Mouse (Mus musculus): ENCODE results near the gene Eef1a2. TPM values are rescaled to one million over a fixed set of nuclear protein-coding genes. Genes with fewer than 3 reads are reported as not detected.
A peak's percentile ranks its signal among the peaks of the same experiment; 100 is the strongest.

Eef1a2 gene
- polyA plus RNA-seq, 1 experiment from 2014 or later: 1.9 TPM

GRCm38 (mm10) chr2:181143509-181144276 is 13.1 kb downstream of the Eef1a2 start:
- Histone ChIP-seq H3K36me3 (ENCODE audit: poor library complexity, severe bottlenecking) (no peaks in the 10 kb centered on the region), H3K27ac (no peak overlapping the region), H3K9ac (no peak overlapping the region), H3K9me3 (replicated peaks) (no peaks in the 10 kb centered on the region), H3K4me2 (no peak overlapping the region), H3K27me3 (peaks cover 51% of the 10 kb centered on the region), H3K4me1 (peaks cover 12% of the 10 kb centered on the region), H3K4me3 (no peak overlapping the region)
- ATAC-seq: no peak
- 53% methylated on average over 2 of the region's 2 CpGs for WGBS

GRCm38 (mm10) chr2:181142703-181143135 is 14.1 kb downstream of the Eef1a2 start:
- no peak for ATAC-seq

GRCm38 (mm10) chr2:181139641-181140193 is 17.1 kb downstream of the Eef1a2 start:
- Histone ChIP-seq H3K27ac (no peak overlapping the region), H3K4me1 (peaks cover 6% of the 10 kb centered on the region; the same call in 1 of the 2 replicates), H3K9me3 (replicated peaks) (no peaks in the 10 kb centered on the region), H3K9ac (no peak overlapping the region), H3K27me3 (peaks cover 61% of the 10 kb centered on the region), H3K36me3 (ENCODE audit: poor library complexity, severe bottlenecking) (no peaks in the 10 kb centered on the region), H3K4me2 (no peak overlapping the region), H3K4me3 (no peak overlapping the region)
- WGBS: 85% methylated on average over 5 of the region's 5 CpGs
- ATAC-seq: no peak

More at GRCm38 (mm10) chr2:181142703-181143135, 14.1 kb downstream of the Eef1a2 start:
- Histone ChIP-seq H3K9me3 (replicated peaks) (no peaks in the 10 kb centered on the region), H3K36me3 (ENCODE audit: poor library complexity, severe bottlenecking) (no peaks in the 10 kb centered on the region), H3K4me2 (no peak overlapping the region), H3K27me3 (peaks cover 59% of the 10 kb centered on the region), H3K27ac (no peak overlapping the region), H3K4me1 (peaks cover 4% of the 10 kb centered on the region), H3K4me3 (no peak overlapping the region), H3K9ac (no peak overlapping the region)
- WGBS: 65% methylated on average over 8 of the region's 8 CpGs

- H3K4me1 ChIP-seq: peaks cover 27% of the 10 kb centered on the region
- no peak for ATAC-seq
- no peak overlapping the region for H3K4me3 ChIP-seq
- no peak overlapping the region for H3K9ac ChIP-seq
- no peaks in the 10 kb centered on the region for H3K36me3 ChIP-seq (ENCODE audit: poor library complexity, severe bottlenecking)
- WGBS: 2% methylated on average over 6 of the region's 6 CpGs
- no peak overlapping the region for H3K27ac ChIP-seq
- peaks cover 66% of the 10 kb centered on the region for H3K27me3 ChIP-seq
- H3K9me3 ChIP-seq (replicated peaks): no peaks in the 10 kb centered on the region
- H3K4me2 ChIP-seq: no peak overlapping the region
Observed at GRCm38 (mm10) chr2:181136934-181137333, 19.9 kb downstream of the Eef1a2 start.

- peaks cover 33% of the 10 kb centered on the region for H3K4me1 ChIP-seq
- H3K9ac ChIP-seq: peak overlapping the region; percentile 79
- peak overlapping the region; percentile 63 for H3K4me3 ChIP-seq
- H3K27ac ChIP-seq: peak overlapping the region; percentile 94
- WGBS: 10% methylated on average over 4 of the region's 4 CpGs
- peak; percentile 19; the same call in 1 of the 2 replicates for ATAC-seq
- H3K36me3 ChIP-seq (ENCODE audit: poor library complexity, severe bottlenecking): no peaks in the 10 kb centered on the region
- H3K9me3 ChIP-seq (replicated peaks): no peaks in the 10 kb centered on the region
- H3K4me2 ChIP-seq: peak overlapping the region; percentile 85
- peaks cover 60% of the 10 kb centered on the region for H3K27me3 ChIP-seq
Observed at GRCm38 (mm10) chr2:181135446-181135818, 21.4 kb downstream of the Eef1a2 start.

GRCm38 (mm10) chr2:181134591-181135445 is 22.0 kb downstream of the Eef1a2 start, which contains the start of gene Kcnq2:
TSS of gene Kcnq2 (minus strand) at chr2:181135300.
- peak within 1 kb of the TSS; percentile 63 for H3K4me3 ChIP-seq
- peak; percentile 75 for ATAC-seq
- peak within 1 kb of the TSS; percentile 79 for H3K9ac ChIP-seq
- WGBS: under 1% methylated on average over 104 of the region's 104 CpGs
- H3K36me3 ChIP-seq (ENCODE audit: poor library complexity, severe bottlenecking): no peaks in the 10 kb centered on the region
- peaks cover 55% of the 10 kb centered on the region for H3K27me3 ChIP-seq
- H3K4me2 ChIP-seq: peak within 1 kb of the TSS; percentile 85
- peaks cover 37% of the 10 kb centered on the region for H3K4me1 ChIP-seq
- H3K9me3 ChIP-seq (replicated peaks): no peaks in the 10 kb centered on the region
- peak within 1 kb of the TSS; percentile 94 for H3K27ac ChIP-seq

GRCm38 (mm10) chr2:181133837-181134590 is 22.8 kb downstream of the Eef1a2 start:
- H3K9ac ChIP-seq: peak overlapping the region; percentile 79
- no peaks in the 10 kb centered on the region for H3K9me3 ChIP-seq (replicated peaks)
- peak overlapping the region; percentile 63 for H3K4me3 ChIP-seq
- peaks cover 37% of the 10 kb centered on the region for H3K4me1 ChIP-seq
- H3K27ac ChIP-seq: peak overlapping the region; percentile 94
- 10% methylated on average over 18 of the region's 22 CpGs for WGBS
- H3K4me2 ChIP-seq: peak overlapping the region; percentile 85
- no peaks in the 10 kb centered on the region for H3K36me3 ChIP-seq (ENCODE audit: poor library complexity, severe bottlenecking)
- ATAC-seq: peak; percentile 94
- H3K27me3 ChIP-seq: peaks cover 51% of the 10 kb centered on the region

- Histone ChIP-seq H3K27ac (peak overlapping the region; percentile 44), H3K9ac (no peak overlapping the region), H3K4me1 (peaks cover 37% of the 10 kb centered on the region), H3K27me3 (peaks cover 17% of the 10 kb centered on the region), H3K36me3 (ENCODE audit: poor library complexity, severe bottlenecking) (no peaks in the 10 kb centered on the region), H3K4me3 (no peak overlapping the region), H3K9me3 (replicated peaks) (no peaks in the 10 kb centered on the region), H3K4me2 (no peak overlapping the region; the same call in 1 of the 2 replicates)
- WGBS: 79% methylated on average over 4 of the region's 4 CpGs
- ATAC-seq: no peak
Observed at GRCm38 (mm10) chr2:181130245-181130644, 26.6 kb downstream of the Eef1a2 start.

- no peaks in the 10 kb centered on the region for H3K36me3 ChIP-seq (ENCODE audit: poor library complexity, severe bottlenecking)
- H3K4me3 ChIP-seq: no peak overlapping the region
- H3K27me3 ChIP-seq: peaks cover 9% of the 10 kb centered on the region
- peaks cover 29% of the 10 kb centered on the region for H3K4me1 ChIP-seq
- 76% methylated on average over 4 of the region's 4 CpGs for WGBS
- ATAC-seq: no peak
- no peaks in the 10 kb centered on the region for H3K9me3 ChIP-seq (replicated peaks)
- no peak overlapping the region for H3K4me2 ChIP-seq
- no peak overlapping the region for H3K9ac ChIP-seq
- H3K27ac ChIP-seq: no peak overlapping the region
Observed at GRCm38 (mm10) chr2:181128963-181129362, 27.9 kb downstream of the Eef1a2 start.

GRCm38 (mm10) chr2:181127786-181128185 is 29.0 kb downstream of the Eef1a2 start:
- Histone ChIP-seq H3K9ac (no peak overlapping the region), H3K27ac (no peak overlapping the region), H3K9me3 (replicated peaks) (no peaks in the 10 kb centered on the region), H3K4me3 (no peak overlapping the region), H3K27me3 (no peaks in the 10 kb centered on the region), H3K4me1 (peaks cover 23% of the 10 kb centered on the region), H3K36me3 (ENCODE audit: poor library complexity, severe bottlenecking) (no peaks in the 10 kb centered on the region), H3K4me2 (no peak overlapping the region)
- WGBS: 49% methylated on average over 3 of the region's 3 CpGs
- ATAC-seq: no peak

GRCm38 (mm10) chr2:181125726-181126455 is 30.9 kb downstream of the Eef1a2 start:
- Histone ChIP-seq H3K27me3 (no peaks in the 10 kb centered on the region), H3K4me3 (no peak overlapping the region), H3K9me3 (replicated peaks) (no peaks in the 10 kb centered on the region), H3K9ac (no peak overlapping the region), H3K36me3 (ENCODE audit: poor library complexity, severe bottlenecking) (no peaks in the 10 kb centered on the region), H3K4me2 (no peak overlapping the region), H3K27ac (no peak overlapping the region), H3K4me1 (peaks cover 33% of the 10 kb centered on the region)
- WGBS: 53% methylated on average over 7 of the region's 7 CpGs
- no peak for ATAC-seq
